Mouse (Mus musculus): Measurements from ENCODE around the gene Chd6.

Chd6 gene

GRCm38 (mm10) chr2:161076262-161076661 lies 32.6 kb downstream of the Chd6 start:
- no peak for ATAC-seq (ENCODE audit: insufficient number of reproducible peaks, low FRiP score, low TSS enrichment)

- ATAC-seq (ENCODE audit: insufficient number of reproducible peaks, low FRiP score, low TSS enrichment): no peak
These were observed 33.3 kb downstream of the Chd6 start for GRCm38 (mm10) chr2:161075553-161075952.

- no peak for ATAC-seq (ENCODE audit: insufficient number of reproducible peaks, low FRiP score, low TSS enrichment)
These were observed 42.6 kb downstream of the Chd6 start for GRCm38 (mm10) chr2:161066097-161066759.

- no peak for ATAC-seq (ENCODE audit: insufficient number of reproducible peaks, low FRiP score, low TSS enrichment)
These were observed 43.3 kb downstream of the Chd6 start for GRCm38 (mm10) chr2:161065594-161065993.

- no peak for ATAC-seq (ENCODE audit: insufficient number of reproducible peaks, low FRiP score, low TSS enrichment)
These were observed 44.0 kb downstream of the Chd6 start for GRCm38 (mm10) chr2:161064836-161065235.

- ATAC-seq (ENCODE audit: insufficient number of reproducible peaks, low FRiP score, low TSS enrichment): no peak
These were observed 50.0 kb downstream of the Chd6 start for GRCm38 (mm10) chr2:161058841-161059240.

GRCm38 (mm10) chr2:161053765-161054164 lies 55.1 kb downstream of the Chd6 start:
- ATAC-seq (ENCODE audit: insufficient number of reproducible peaks, low FRiP score, low TSS enrichment): peak; percentile 94

- no peak for ATAC-seq (ENCODE audit: insufficient number of reproducible peaks, low FRiP score, low TSS enrichment)
These were observed 56.7 kb downstream of the Chd6 start for GRCm38 (mm10) chr2:161052175-161052574.

- no peak for ATAC-seq (ENCODE audit: insufficient number of reproducible peaks, low FRiP score, low TSS enrichment)
These were observed 59.4 kb downstream of the Chd6 start for GRCm38 (mm10) chr2:161049426-161049825.

- ATAC-seq (ENCODE audit: insufficient number of reproducible peaks, low FRiP score, low TSS enrichment): no peak
These were observed 64.2 kb downstream of the Chd6 start for GRCm38 (mm10) chr2:161044492-161045201.

- ATAC-seq (ENCODE audit: insufficient number of reproducible peaks, low FRiP score, low TSS enrichment): no peak
These were observed 66.0 kb downstream of the Chd6 start for GRCm38 (mm10) chr2:161042874-161043273.

GRCm38 (mm10) chr2:161040743-161041142 lies 68.1 kb downstream of the Chd6 start:
- ATAC-seq (ENCODE audit: insufficient number of reproducible peaks, low FRiP score, low TSS enrichment): no peak

GRCm38 (mm10) chr2:161037766-161038165 lies 71.1 kb downstream of the Chd6 start:
- ATAC-seq (ENCODE audit: insufficient number of reproducible peaks, low FRiP score, low TSS enrichment): no peak

- no peak for ATAC-seq (ENCODE audit: insufficient number of reproducible peaks, low FRiP score, low TSS enrichment)
These were observed 75.7 kb downstream of the Chd6 start for GRCm38 (mm10) chr2:161033141-161033540.

- no peak for ATAC-seq (ENCODE audit: insufficient number of reproducible peaks, low FRiP score, low TSS enrichment)
These were observed 76.5 kb downstream of the Chd6 start for GRCm38 (mm10) chr2:161032394-161032793.

- ATAC-seq (ENCODE audit: insufficient number of reproducible peaks, low FRiP score, low TSS enrichment): no peak
These were observed 84.3 kb downstream of the Chd6 start for GRCm38 (mm10) chr2:161024606-161025005.

- no peak for ATAC-seq (ENCODE audit: insufficient number of reproducible peaks, low FRiP score, low TSS enrichment)
These were observed 91.0 kb downstream of the Chd6 start for GRCm38 (mm10) chr2:161017913-161018312.

- no peak for ATAC-seq (ENCODE audit: insufficient number of reproducible peaks, low FRiP score, low TSS enrichment)
These were observed 96.2 kb downstream of the Chd6 start for GRCm38 (mm10) chr2:161012577-161013251.

GRCm38 (mm10) chr2:161004338-161004737 lies 104.5 kb downstream of the Chd6 start:
- no peak for ATAC-seq (ENCODE audit: insufficient number of reproducible peaks, low FRiP score, low TSS enrichment)

- ATAC-seq (ENCODE audit: insufficient number of reproducible peaks, low FRiP score, low TSS enrichment): no peak
These were observed 111.7 kb downstream of the Chd6 start for GRCm38 (mm10) chr2:160996987-160997763.

GRCm38 (mm10) chr2:160994181-160994580 lies 114.7 kb downstream of the Chd6 start:
- ATAC-seq (ENCODE audit: insufficient number of reproducible peaks, low FRiP score, low TSS enrichment): no peak

Measured in cerebellum, adult (tissue).